ENCODE assay signal across 8 mouse cellular contexts in genomic region chr17:25861704-25862612, GRCm38 (mm10). TPM values are rescaled to one million over a fixed set of nuclear protein-coding genes. Genes with fewer than 3 reads are reported as not detected.
A peak's percentile ranks its signal among the peaks of the same experiment; 100 is the strongest.
DNase-seq lines count a peak whose midpoint lies in the region; ATAC-seq and TF ChIP-seq lines count a peak whose summit lies in the region.

No protein-coding gene starts in this region.

- H3K9me3 ChIP-seq in embryonic facial prominence, embryonic 10.5 days: no peaks in the 10 kb centered on the region
- no peaks in the 10 kb centered on the region for H3K9me3 ChIP-seq in hindbrain, embryonic 16.5 days (ENCODE audit: control insufficient read depth, low read length)
- H3K9me3 ChIP-seq in midbrain, embryonic 16.5 days (replicated peaks; ENCODE audit: control insufficient read depth, low read length, poor library complexity, severe bottlenecking): no peaks in the 10 kb centered on the region

- TF ChIP-seq CTCF in layer of hippocampus, adult 2 months (conservative IDR thresholded peaks at IDR 0.05): no peak

- peak overlapping the region; percentile 92 for H3K4me2 ChIP-seq in hindbrain, embryonic 16.5 days (ENCODE audit: low read length)
- peak overlapping the region; percentile 81 for H3K4me2 ChIP-seq in midbrain, embryonic 16.5 days (ENCODE audit: low read length)

- peak; percentile 47 for ATAC-seq in hindbrain, embryonic 16.5 days
- no peak; the same call in 1 of the 2 replicates for ATAC-seq in midbrain, embryonic 16.5 days

- H3K27me3 ChIP-seq in embryonic facial prominence, embryonic 10.5 days (replicated peaks; ENCODE audit: low read depth, poor library complexity, severe bottlenecking): no peaks in the 10 kb centered on the region
- H3K27me3 ChIP-seq in hindbrain, embryonic 16.5 days (replicated peaks; ENCODE audit: control insufficient read depth, insufficient read depth, low read length): no peaks in the 10 kb centered on the region
- H3K27me3 ChIP-seq in midbrain, embryonic 16.5 days (ENCODE audit: control insufficient read depth, insufficient read depth, low read depth, low read length): no peaks in the 10 kb centered on the region

- peak overlapping the region; percentile 99 for H3K27ac ChIP-seq in layer of hippocampus, adult 2 months
- H3K27ac ChIP-seq in embryonic facial prominence, embryonic 10.5 days (replicated peaks): peak overlapping the region; percentile 93
- H3K27ac ChIP-seq in hindbrain, embryonic 16.5 days (ENCODE audit: low read depth, low read length): peak overlapping the region; percentile 86
- H3K27ac ChIP-seq in midbrain, embryonic 16.5 days (ENCODE audit: low read length): peak overlapping the region; percentile 89

- peaks cover 20% of the 10 kb centered on the region for H3K36me3 ChIP-seq in embryonic facial prominence, embryonic 10.5 days (replicated peaks)
- no peaks in the 10 kb centered on the region for H3K36me3 ChIP-seq in hindbrain, embryonic 16.5 days (ENCODE audit: control insufficient read depth, insufficient read depth, low read length)
- H3K36me3 ChIP-seq in midbrain, embryonic 16.5 days (ENCODE audit: control insufficient read depth, insufficient read depth, low read length): no peaks in the 10 kb centered on the region

- peak overlapping the region; percentile 71 for H3K4me3 ChIP-seq in layer of hippocampus, adult 2 months
- peak overlapping the region; percentile 84 for H3K4me3 ChIP-seq in embryonic facial prominence, embryonic 10.5 days
- H3K4me3 ChIP-seq in hindbrain, embryonic 16.5 days (ENCODE audit: low read length): peak overlapping the region; percentile 73
- peak overlapping the region; percentile 75 for H3K4me3 ChIP-seq in midbrain, embryonic 16.5 days (ENCODE audit: low read depth, low read length)

- DNase-seq in layer of hippocampus, adult 2 months (ENCODE audit: low spot score in 2 of 2): no peak
- DNase-seq in layer of hippocampus, adult 18-20 months (ENCODE audit: low spot score in 2 of 2): no peak
- no peak for DNase-seq in embryonic facial prominence, embryonic 10.5 days (ENCODE audit: low spot score)
- DNase-seq in yolk sac, embryonic 10.5 days (ENCODE audit: low spot score): no peak
- no peak for DNase-seq in ovary, postnatal 36 days (ENCODE audit: low spot score)
- no peak for DNase-seq in spleen, postnatal 4 days (ENCODE audit: low spot score in 2 of 2)

- 13% methylated on average over 6 of the region's 6 CpGs for WGBS in embryonic facial prominence, embryonic 10.5 days
- 15% methylated on average over 6 of the region's 6 CpGs for WGBS in hindbrain, embryonic 16.5 days
- WGBS in midbrain, embryonic 16.5 days: 8% methylated on average over 6 of the region's 6 CpGs

- peaks cover 23% of the 10 kb centered on the region for H3K4me1 ChIP-seq in embryonic facial prominence, embryonic 10.5 days
- H3K4me1 ChIP-seq in hindbrain, embryonic 16.5 days (ENCODE audit: control insufficient read depth, insufficient read depth, low read depth, low read length): peaks cover 21% of the 10 kb centered on the region
- peaks cover 21% of the 10 kb centered on the region for H3K4me1 ChIP-seq in midbrain, embryonic 16.5 days (ENCODE audit: control insufficient read depth, insufficient read depth, low read length)

- peak overlapping the region; percentile 77 for H3K9ac ChIP-seq in hindbrain, embryonic 16.5 days (ENCODE audit: low read depth, low read length)
- H3K9ac ChIP-seq in midbrain, embryonic 16.5 days (ENCODE audit: low read depth, low read length): peak overlapping the region; percentile 92

RNA-seq across cellular contexts. Expression of gene Wdr90, which starts 0.7 kb away (rescaled TPM):
- 10 to 100 TPM; 21.7 to 24.6 TPM for total RNA-seq in layer of hippocampus, adult 2 months (2021)
- total RNA-seq in layer of hippocampus, adult 18-20 months (2021): 10 to 100 TPM; 20.1 to 21.7 TPM
- 53.8 and 56.1 TPM in 2 replicates for polyA plus RNA-seq in embryonic facial prominence, embryonic 10.5 days (2016; fragmentation: Nextera tagmentation; extraction: Ambion mirVana)
- polyA plus RNA-seq in hindbrain, embryonic 16.5 days (2015; fragmentation: Nextera tagmentation; extraction: Ambion mirVana): 13.1 and 16.2 TPM in 2 replicates
- polyA plus RNA-seq in midbrain, embryonic 16.5 days (2015; fragmentation: Nextera tagmentation; extraction: Ambion mirVana): 18.5 and 21.6 TPM in 2 replicates

RNA-seq across cellular contexts. Expression of gene Mcrip2, which starts 6.6 kb away (rescaled TPM):
- total RNA-seq in layer of hippocampus, adult 2 months (2021): 10 to 100 TPM; 20.9 to 21.6 TPM
- 10 to 100 TPM; 23.3 to 23.7 TPM for total RNA-seq in layer of hippocampus, adult 18-20 months (2021)
- polyA plus RNA-seq in embryonic facial prominence, embryonic 10.5 days (2016; fragmentation: Nextera tagmentation; extraction: Ambion mirVana): 17.3 and 20.2 TPM in 2 replicates
- polyA plus RNA-seq in hindbrain, embryonic 16.5 days (2015; fragmentation: Nextera tagmentation; extraction: Ambion mirVana): 34.1 and 38.9 TPM in 2 replicates
- polyA plus RNA-seq in midbrain, embryonic 16.5 days (2015; fragmentation: Nextera tagmentation; extraction: Ambion mirVana): 18.0 and 25.3 TPM in 2 replicates

RNA-seq across cellular contexts. Expression of gene Mettl26, which starts 12.9 kb away (rescaled TPM):
- 10 to 100 TPM; 39.0 to 39.9 TPM for total RNA-seq in layer of hippocampus, adult 2 months (2021)
- total RNA-seq in layer of hippocampus, adult 18-20 months (2021): 10 to 100 TPM; 36.3 TPM
- polyA plus RNA-seq in embryonic facial prominence, embryonic 10.5 days (2016; fragmentation: Nextera tagmentation; extraction: Ambion mirVana): 68.1 and 69.8 TPM in 2 replicates
- 63.4 and 67.5 TPM in 2 replicates for polyA plus RNA-seq in hindbrain, embryonic 16.5 days (2015; fragmentation: Nextera tagmentation; extraction: Ambion mirVana)
- polyA plus RNA-seq in midbrain, embryonic 16.5 days (2015; fragmentation: Nextera tagmentation; extraction: Ambion mirVana): 62.2 and 63.5 TPM in 2 replicates

RNA-seq across cellular contexts. Expression of gene Rhot2, which starts 17.3 kb away (rescaled TPM):
- 100 to 1,000 TPM in 1 of 2 experiments, 10 to 100 TPM in 1; 95.9 to 107 TPM for total RNA-seq in layer of hippocampus, adult 2 months (2021)
- total RNA-seq in layer of hippocampus, adult 18-20 months (2021): 100 to 1,000 TPM in 1 of 2 experiments, 10 to 100 TPM in 1; 98.3 to 109 TPM
- polyA plus RNA-seq in embryonic facial prominence, embryonic 10.5 days (2016; fragmentation: Nextera tagmentation; extraction: Ambion mirVana): 26.3 and 27.2 TPM in 2 replicates
- 16.9 and 20.3 TPM in 2 replicates for polyA plus RNA-seq in hindbrain, embryonic 16.5 days (2015; fragmentation: Nextera tagmentation; extraction: Ambion mirVana)
- 15.2 and 16.7 TPM in 2 replicates for polyA plus RNA-seq in midbrain, embryonic 16.5 days (2015; fragmentation: Nextera tagmentation; extraction: Ambion mirVana)

RNA-seq across cellular contexts. Expression of gene Wfikkn1, which starts 18.7 kb away (rescaled TPM):
- total RNA-seq in layer of hippocampus, adult 2 months (2021): 1 to 10 TPM; 1.7 to 2.8 TPM
- 1 to 10 TPM; 1.7 to 2.2 TPM for total RNA-seq in layer of hippocampus, adult 18-20 months (2021)
- polyA plus RNA-seq in embryonic facial prominence, embryonic 10.5 days (2016; fragmentation: Nextera tagmentation; extraction: Ambion mirVana): 7.8 and 12.6 TPM in 2 replicates
- polyA plus RNA-seq in hindbrain, embryonic 16.5 days (2015; fragmentation: Nextera tagmentation; extraction: Ambion mirVana): 0.34 and 0.51 TPM in 2 replicates
- polyA plus RNA-seq in midbrain, embryonic 16.5 days (2015; fragmentation: Nextera tagmentation; extraction: Ambion mirVana): 0.45 and 0.52 TPM in 2 replicates
